10 mouse cellular contexts compared by ENCODE assay signal in the genomic region with DNA sequence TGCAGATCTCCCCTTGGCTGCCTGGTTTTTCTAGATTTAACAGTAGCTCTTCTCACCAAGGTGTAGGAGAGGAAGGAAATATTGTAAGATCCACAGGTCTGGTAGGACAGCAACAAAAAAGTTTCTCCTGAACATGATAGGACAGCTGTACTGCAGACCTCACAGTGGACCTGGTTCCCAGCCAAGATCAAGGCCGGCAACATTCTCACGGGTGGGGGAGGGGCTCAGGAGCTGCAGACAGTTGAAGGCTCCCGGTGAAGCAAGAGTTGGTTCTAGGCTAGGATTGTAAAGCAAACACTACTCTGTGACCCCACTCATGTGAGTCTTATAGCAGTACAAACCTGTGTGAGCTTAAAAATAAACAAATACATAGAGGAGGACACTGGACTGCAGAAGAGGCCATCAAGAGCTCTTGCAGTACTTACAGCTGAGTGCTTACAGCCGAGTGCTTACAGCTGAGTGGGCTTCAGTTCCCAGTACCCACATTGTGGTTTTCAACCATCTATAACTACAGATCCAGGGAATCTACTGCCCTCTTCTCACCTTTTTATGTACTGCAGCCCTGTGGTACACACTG. TPM values are rescaled to one million over a fixed set of nuclear protein-coding genes. Genes with fewer than 3 reads are reported as not detected.
A peak's percentile ranks its signal among the peaks of the same experiment; 100 is the strongest.
DNase-seq lines count a peak whose midpoint lies in the region; ATAC-seq and TF ChIP-seq lines count a peak whose summit lies in the region.
"Had no signal": no experiment of that assay in that cellular context is flagged by ENCODE, and none has a peak within 500 bp of the region (broad histone marks: within the 10 kb centered on the region; RNA-seq: fewer than 3 reads in every experiment).

No protein-coding gene starts in this region.

- peak; percentile 62 for ATAC-seq in liver, embryonic 16.5 days (ENCODE audit: low read depth)
- no peak for ATAC-seq in neural tube, embryonic 15.5 days (ENCODE audit: low FRiP score)

- intact Hi-C loops in heart, postnatal 25 days (cut with DNase I) = no loop called here

- no peak overlapping the region for H3K4me2 ChIP-seq in liver, embryonic 16.5 days (ENCODE audit: low read depth, low read length)
- no peak overlapping the region for H3K4me2 ChIP-seq in neural tube, embryonic 15.5 days

- H3K27ac ChIP-seq in testis, adult 2 months (ENCODE audit: control insufficient read depth, insufficient read depth, low read depth, low read length) = peak overlapping the region; percentile 94
- no peak overlapping the region for H3K27ac ChIP-seq in liver, embryonic 16.5 days (ENCODE audit: low read length)
- H3K27ac ChIP-seq in neural tube, embryonic 15.5 days (replicated peaks) = no peak overlapping the region
- H3K27ac ChIP-seq: kidney, postnatal 0 days had no signal

- H3K4me3 ChIP-seq in testis, adult 2 months (ENCODE audit: control insufficient read depth, low read depth, low read length) = peak overlapping the region; percentile 88
- no peak overlapping the region for H3K4me3 ChIP-seq in liver, embryonic 16.5 days (ENCODE audit: low read depth, low read length)
- H3K4me3 ChIP-seq in neural tube, embryonic 15.5 days (replicated peaks) = no peak overlapping the region

- TF ChIP-seq CTCF in testis, adult 2 months (IDR thresholded peaks at IDR 0.05; ENCODE audit: control insufficient read depth, insufficient read depth, insufficient replicate concordance, low read depth, low read length) = no peak

- peak; percentile 19 for DNase-seq in heart, adult 8-10 months (ENCODE audit: low spot score)
- DNase-seq in heart, postnatal 25 days (ENCODE audit: low spot score) = no peak
- no peak for DNase-seq in testis, postnatal 14 days (ENCODE audit: low spot score)
- DNase-seq in urinary bladder, postnatal 25 days (ENCODE audit: low spot score) = peak; percentile 47
- no peak for DNase-seq in spleen, adult 12 weeks (ENCODE audit: low spot score)
- DNase-seq: right cerebral cortex, postnatal 25 days had no signal

- H3K27me3 ChIP-seq in testis, adult 2 months (ENCODE audit: control insufficient read depth, insufficient read depth, low read length) = no peaks in the 10 kb centered on the region
- no peaks in the 10 kb centered on the region for H3K27me3 ChIP-seq in liver, embryonic 16.5 days (ENCODE audit: control insufficient read depth, insufficient read depth, low read depth, low read length)
- no peaks in the 10 kb centered on the region for H3K27me3 ChIP-seq in neural tube, embryonic 15.5 days (replicated peaks)

- no peaks in the 10 kb centered on the region for H3K9me3 ChIP-seq in liver, embryonic 16.5 days (replicated peaks; ENCODE audit: control insufficient read depth, low read length)
- H3K9me3 ChIP-seq in neural tube, embryonic 15.5 days (replicated peaks) = no peaks in the 10 kb centered on the region

- H3K4me1 ChIP-seq in testis, adult 2 months (ENCODE audit: control insufficient read depth, insufficient read depth, low read length) = peaks cover 8% of the 10 kb centered on the region
- H3K4me1 ChIP-seq in liver, embryonic 16.5 days (ENCODE audit: control insufficient read depth, low read depth, low read length) = no peaks in the 10 kb centered on the region
- 0 out of 2 replicates have a peak, but pooled peaks cover 3% of the 10 kb centered on the region for H3K4me1 ChIP-seq in neural tube, embryonic 15.5 days

- TF ChIP-seq POLR2A in testis, adult 2 months (IDR thresholded peaks at IDR 0.05; ENCODE audit: control insufficient read depth, low read depth, low read length) = no peak

- no peaks in the 10 kb centered on the region for H3K36me3 ChIP-seq in testis, adult 2 months (ENCODE audit: control insufficient read depth, insufficient read depth, low read length)
- no peaks in the 10 kb centered on the region for H3K36me3 ChIP-seq in liver, embryonic 16.5 days (ENCODE audit: control insufficient read depth, insufficient read depth)
- H3K36me3 ChIP-seq in neural tube, embryonic 15.5 days = peaks cover 2% of the 10 kb centered on the region; the same call in 1 of the 2 replicates

- WGBS in liver, embryonic 16.5 days (ENCODE audit: insufficient replicate concordance) = 43% methylated on average over 4 of the region's 4 CpGs
- 43% methylated on average over 4 of the region's 4 CpGs for WGBS in neural tube, embryonic 15.5 days

- H3K9ac ChIP-seq in liver, embryonic 16.5 days (ENCODE audit: low read depth, low read length) = no peak overlapping the region
- H3K9ac ChIP-seq in neural tube, embryonic 15.5 days (replicated peaks) = no peak overlapping the region

RNA-seq across cellular contexts. Expression of a gene that starts 0.6 kb away (rescaled TPM):
- not detected for total RNA-seq in heart, adult 8-10 months (2022)
- not detected for total RNA-seq in heart, postnatal 25 days (2021)
- 4,298 and 4,420 TPM in 2 replicates for polyA plus RNA-seq in testis, adult 2 months (2012; rRNA removed)
- 0.14 TPM in 1 of 2 replicates, not detected in the other for polyA plus RNA-seq in liver, embryonic 16.5 days (2015; fragmentation: Nextera tagmentation; extraction: Ambion mirVana)
- polyA plus RNA-seq in neural tube, embryonic 15.5 days (2015; fragmentation: Nextera tagmentation; extraction: Ambion mirVana) = 0.73 and 1.0 TPM in 2 replicates

RNA-seq across cellular contexts. Expression of a gene that starts 7.2 kb away (rescaled TPM):
- 1 to 10 TPM; 1.3 to 4.6 (median 3.0) TPM for total RNA-seq in heart, adult 8-10 months (2022)
- total RNA-seq in heart, postnatal 25 days (2021) = 1 to 10 TPM; 2.3 to 5.5 TPM
- polyA plus RNA-seq in testis, adult 2 months (2012; rRNA removed) = 4.6 and 4.7 TPM in 2 replicates
- polyA plus RNA-seq in liver, embryonic 16.5 days (2015; fragmentation: Nextera tagmentation; extraction: Ambion mirVana) = 0.05 and 0.20 TPM in 2 replicates
- 1.6 and 2.0 TPM in 2 replicates for polyA plus RNA-seq in neural tube, embryonic 15.5 days (2015; fragmentation: Nextera tagmentation; extraction: Ambion mirVana)

RNA-seq across cellular contexts. Expression of a gene that starts 14.8 kb away (rescaled TPM):
- 100 to 1,000 TPM; 229 to 268 (median 258) TPM for total RNA-seq in heart, adult 8-10 months (2022)
- 100 to 1,000 TPM; 269 to 278 TPM for total RNA-seq in heart, postnatal 25 days (2021)
- polyA plus RNA-seq in testis, adult 2 months (2012; rRNA removed) = 161 and 171 TPM in 2 replicates
- 94.1 and 96.0 TPM in 2 replicates for polyA plus RNA-seq in liver, embryonic 16.5 days (2015; fragmentation: Nextera tagmentation; extraction: Ambion mirVana)
- polyA plus RNA-seq in neural tube, embryonic 15.5 days (2015; fragmentation: Nextera tagmentation; extraction: Ambion mirVana) = 284 and 304 TPM in 2 replicates

RNA-seq across cellular contexts. Expression of a gene that starts 19.4 kb away (rescaled TPM):
- total RNA-seq in heart, adult 8-10 months (2022) = 1 to 10 TPM in 3 of 4 experiments, under 1 TPM in 1; 0.82 to 1.7 (median 1.4) TPM
- total RNA-seq in heart, postnatal 25 days (2021) = 1 to 10 TPM; 3.6 to 6.6 TPM
- polyA plus RNA-seq in testis, adult 2 months (2012; rRNA removed) = 7.1 and 9.2 TPM in 2 replicates
- polyA plus RNA-seq in liver, embryonic 16.5 days (2015; fragmentation: Nextera tagmentation; extraction: Ambion mirVana) = 0.36 and 0.40 TPM in 2 replicates
- polyA plus RNA-seq in neural tube, embryonic 15.5 days (2015; fragmentation: Nextera tagmentation; extraction: Ambion mirVana) = 3.7 and 6.2 TPM in 2 replicates

RNA-seq across cellular contexts. Expression of a gene that starts 32.1 kb away (rescaled TPM):
- under 1 TPM in 3 of 4 experiments, not detected in 1; 0.09 to 0.28 (median 0.16) TPM for total RNA-seq in heart, adult 8-10 months (2022)
- total RNA-seq in heart, postnatal 25 days (2021) = not detected
- 2.7 TPM in 2 replicates for polyA plus RNA-seq in testis, adult 2 months (2012; rRNA removed)
- polyA plus RNA-seq in liver, embryonic 16.5 days (2015; fragmentation: Nextera tagmentation; extraction: Ambion mirVana) = 4.1 and 4.4 TPM in 2 replicates
- polyA plus RNA-seq in neural tube, embryonic 15.5 days (2015; fragmentation: Nextera tagmentation; extraction: Ambion mirVana) = 2.8 and 3.2 TPM in 2 replicates

Comparison
In these comparisons a context has a peak if more than half of its experiments do, and no peak if none do; other contexts are left out.
1. DNase-seq: peak in heart, adult 8-10 months (single experiment) and urinary bladder, postnatal 25 days (single experiment); none in heart, postnatal 25 days (single experiment), testis, postnatal 14 days (single experiment) and spleen, adult 12 weeks (single experiment).
2. RNA of a gene that starts 0.6 kb away (polyA plus RNA-seq): 4,298 to 4,420 TPM in testis, adult 2 months; 0.73 to 1.0 TPM in neural tube, embryonic 15.5 days and 0.14 TPM in liver, embryonic 16.5 days; every median in the first group is over 1,000 times any median in the second.